Mouse (Mus musculus) cerebellum, adult 8-10 months (tissue): Measurements from ENCODE around the gene Abca9.

Source experiments
- DNase-seq: peaks from one replicate; pipeline ENCODE4 v3.0.0; 2022

Abca9 gene

GRCm38 (mm10) chr11:110060127-110060526 is 107.9 kb downstream of the Abca9 start:
- no peak for DNase-seq

- DNase-seq = no peak
These were observed 114.3 kb downstream of the Abca9 start for GRCm38 (mm10) chr11:110053681-110054080.
